Mouse (Mus musculus) erythroid progenitor cell, adult 5-6 weeks (primary cell): ENCODE results near the gene Trpm3. TPM values are rescaled to one million over a fixed set of nuclear protein-coding genes. Genes with fewer than 3 reads are reported as not detected.

ENCODE experiments used
- ATAC-seq: replicated peaks from 2 replicates; pipeline ENCODE4 v1.8.0; 2016; ENCODE audit warnings: moderate number of reproducible peaks, mild to moderate bottlenecking, moderate TSS enrichment, inconsistent platforms; ENCODE audit not compliant: poor library complexity, low FRiP score, severe bottlenecking
- total RNA-seq, 2 experiments: library from RNA; stranded (forward) in 1 of 2; stranded (reverse) in 1 of 2; fragments of 150-400 nt in 1 of 2; fragments of 186-747, 209-891 nt in 1 of 2; gene quantifications; 2 replicates each; pipeline versions ENCODE4 v1.2.3 to v1.2.4; 2015 to 2017; ENCODE audit warnings: low replicate concordance in 2 of 2

Gene Trpm3
- total RNA-seq, 2 experiments from 2014 or later: not detected

- no peak for ATAC-seq
These were observed 562.2 kb downstream of the Trpm3 start for GRCm38 (mm10) chr19:22700871-22701651.

- ATAC-seq: no peak
These were observed 565.0 kb downstream of the Trpm3 start for GRCm38 (mm10) chr19:22703876-22704275.

GRCm38 (mm10) chr19:22705414-22705813 is 566.6 kb downstream of the Trpm3 start:
- ATAC-seq: no peak

GRCm38 (mm10) chr19:22719027-22719426 is 580.2 kb downstream of the Trpm3 start:
- ATAC-seq: no peak

GRCm38 (mm10) chr19:22729846-22730245 is 591.0 kb downstream of the Trpm3 start:
- no peak for ATAC-seq

GRCm38 (mm10) chr19:22730971-22731370 is 592.1 kb downstream of the Trpm3 start:
- no peak for ATAC-seq

GRCm38 (mm10) chr19:22736870-22737269 is 598.0 kb downstream of the Trpm3 start:
- ATAC-seq: no peak

- ATAC-seq: no peak
These were observed 600.4 kb downstream of the Trpm3 start for GRCm38 (mm10) chr19:22739240-22739639.

- ATAC-seq: no peak
These were observed 614.5 kb downstream of the Trpm3 start for GRCm38 (mm10) chr19:22753311-22753809.

GRCm38 (mm10) chr19:22754071-22754470 is 615.2 kb downstream of the Trpm3 start:
- no peak for ATAC-seq

- no peak for ATAC-seq
These were observed 615.7 kb downstream of the Trpm3 start for GRCm38 (mm10) chr19:22754498-22754897.

- ATAC-seq: no peak
These were observed 619.6 kb downstream of the Trpm3 start for GRCm38 (mm10) chr19:22758496-22758895.

- ATAC-seq: no peak
These were observed 629.4 kb downstream of the Trpm3 start for GRCm38 (mm10) chr19:22768242-22768641.

- no peak for ATAC-seq
These were observed 636.4 kb downstream of the Trpm3 start for GRCm38 (mm10) chr19:22775191-22775695.

- ATAC-seq: no peak
These were observed 641.5 kb downstream of the Trpm3 start for GRCm38 (mm10) chr19:22780192-22780843.

- ATAC-seq: no peak
These were observed 642.7 kb downstream of the Trpm3 start for GRCm38 (mm10) chr19:22781579-22781978.

- ATAC-seq: no peak
These were observed 644.9 kb downstream of the Trpm3 start for GRCm38 (mm10) chr19:22783745-22784144.

- no peak for ATAC-seq
These were observed 650.9 kb downstream of the Trpm3 start for GRCm38 (mm10) chr19:22789753-22790152.

- ATAC-seq: no peak
These were observed 658.1 kb downstream of the Trpm3 start for GRCm38 (mm10) chr19:22796996-22797395.

- no peak for ATAC-seq
These were observed 661.6 kb downstream of the Trpm3 start for GRCm38 (mm10) chr19:22800471-22800870.

- no peak for ATAC-seq
These were observed 664.5 kb downstream of the Trpm3 start for GRCm38 (mm10) chr19:22803396-22803795.
